Mouse (Mus musculus) macrophage (primary cell): Measurements from ENCODE around the gene Ccnl2. TPM values are rescaled to one million over a fixed set of nuclear protein-coding genes. Genes with fewer than 3 reads are reported as not detected.

ENCODE experiments used
- H3K27ac ChIP-seq: fragments of 350-480 bp; formaldehyde crosslinking; 2 replicates; pipeline ENCODE4 v1.9.0; 2021
- H3K36me3 ChIP-seq: fragments of 350-480 bp; formaldehyde crosslinking; 2 replicates; pipeline ENCODE4 v1.9.0; 2021; ENCODE audit errors: inconsistent target
- H3K4me3 ChIP-seq: fragments of 350-480 bp; formaldehyde crosslinking; 2 replicates; pipeline ENCODE4 v1.9.0; 2021; ENCODE audit errors: inconsistent target
- H3K79me2 ChIP-seq: fragments of 350-480 bp; formaldehyde crosslinking; 2 replicates; pipeline ENCODE4 v1.9.0; 2021; ENCODE audit errors: inconsistent target
- WGBS: methylation state at CpG from one replicate; pipeline ENCODE4 v1.1.7; 2026; ENCODE audit warnings: inconsistent platforms; ENCODE audit not compliant: missing documents; 5-methylcytosine and 5-hydroxymethylcytosine counted together
- polyA plus RNA-seq: library from polyadenylated mRNA; stranded (reverse); fragments of 250-400 nt; gene quantifications from 3 replicates; pipeline ENCODE4 v1.2.4, GENCODE M21; 2018; ENCODE audit warnings: inconsistent platforms
- total RNA-seq, 78 experiments: library from RNA; depleted of rRNA; stranded (reverse); fragments of 250-400 nt; gene quantifications; 1 replicate in 9 of 78; 2 replicates in 24 of 78; 3 replicates in 43 of 78; 4 replicates in 2 of 78; pipeline ENCODE4 v1.2.4; 2018; ENCODE audit warnings: inconsistent platforms in 56 of 78

Gene Ccnl2
- 100 to 1,000 TPM; 298 to 556 (median 428) TPM for total RNA-seq (2018; cell fraction: chromatin; rRNA removed)
- total RNA-seq (2018; cell fraction: cytosol; rRNA removed): 10 to 100 TPM; 16.3 to 37.2 (median 23.8) TPM
- 100 to 1,000 TPM; 165 to 620 (median 260) TPM for total RNA-seq (2018; cell fraction: nucleus; rRNA removed)
- polyA plus RNA-seq: 21.9 to 54.1 TPM (median 31.3 TPM) in 3 replicates

DNA sequence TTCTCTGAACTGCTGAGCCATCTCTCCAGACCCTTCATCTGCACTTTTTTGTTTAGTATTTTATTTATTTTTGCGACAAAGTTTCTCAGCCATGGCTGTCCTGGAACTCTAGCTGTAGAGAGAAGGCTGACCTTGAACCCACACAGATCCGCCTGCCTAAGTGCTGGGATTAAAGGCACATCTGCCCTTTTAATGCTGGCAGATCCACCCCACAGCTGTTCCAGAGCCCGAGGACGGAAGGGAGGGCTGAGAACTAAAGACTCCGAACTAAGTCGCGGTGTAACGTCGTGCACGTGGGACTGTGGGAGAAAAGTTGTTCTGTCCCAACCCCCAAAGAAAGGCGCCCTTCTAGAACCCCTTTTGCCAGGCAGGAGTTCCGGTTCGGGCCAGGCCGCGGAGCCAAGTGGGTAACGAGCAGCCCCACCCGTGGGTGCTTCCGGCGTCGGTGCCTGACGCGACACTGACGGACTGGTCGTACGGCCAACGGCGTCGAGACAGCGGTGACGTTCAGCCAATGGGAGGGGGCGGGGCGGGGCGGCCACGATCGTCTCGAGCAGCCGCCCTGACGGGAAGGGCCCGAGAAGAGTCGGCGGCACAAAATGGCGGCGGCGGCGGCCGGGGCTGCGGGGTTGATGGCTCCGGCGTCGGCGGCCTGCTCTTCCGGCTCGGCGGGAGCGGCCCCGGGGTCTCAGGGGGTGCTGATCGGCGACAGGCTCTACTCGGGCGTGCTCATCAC is at the start of gene Ccnl2:
Gene Ccnl2, plus strand, starts transcription at position 561 of the 736 bp plus-strand sequence.
- peak within 1 kb of the TSS; percentile 73 for H3K27ac ChIP-seq
- H3K79me2 ChIP-seq: peaks cover 58% of the 10 kb centered on the region
- H3K36me3 ChIP-seq: peaks cover 59% of the 10 kb centered on the region
- H3K4me3 ChIP-seq: peak within 1 kb of the TSS; percentile 93
- 2% methylated on average over 42 of the region's 60 CpGs for WGBS

DNA sequence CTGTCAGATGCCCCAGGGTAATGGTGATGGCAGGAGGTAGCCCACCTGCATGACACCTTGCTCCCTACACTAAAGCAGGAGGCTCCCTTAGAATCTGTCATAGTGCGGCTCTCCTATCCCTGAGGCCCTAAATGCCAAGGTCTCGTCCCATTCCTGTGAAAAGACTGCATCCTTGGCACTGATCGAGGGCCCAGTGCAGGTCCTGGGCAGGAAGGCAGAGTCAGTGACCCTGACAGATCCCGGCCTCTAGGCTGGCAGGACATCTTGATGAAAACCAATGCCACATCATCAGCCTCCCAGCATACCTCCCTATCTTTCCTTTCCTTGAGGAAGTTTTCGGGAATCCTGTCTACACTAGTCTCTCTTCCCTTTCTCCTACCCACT is 42.8 kb upstream of the Ccnl2 start:
- H3K4me3 ChIP-seq: peak overlapping the region; percentile 45
- 0 out of 2 replicates have a peak overlapping the region, but pooled peaks have one; percentile 36 for H3K27ac ChIP-seq
- no peaks in the 10 kb centered on the region for H3K36me3 ChIP-seq
- WGBS: 65% methylated on average over 5 of the region's 5 CpGs
- no peaks in the 10 kb centered on the region for H3K79me2 ChIP-seq

GRCm38 (mm10) chr4:155769880-155770512 is 42.3 kb upstream of the Ccnl2 start:
- WGBS: 0% methylated on average over 39 of the region's 39 CpGs
- peak overlapping the region; percentile 36 for H3K27ac ChIP-seq
- peak overlapping the region; percentile 45 for H3K4me3 ChIP-seq
- no peaks in the 10 kb centered on the region for H3K79me2 ChIP-seq
- no peaks in the 10 kb centered on the region for H3K36me3 ChIP-seq

DNA sequence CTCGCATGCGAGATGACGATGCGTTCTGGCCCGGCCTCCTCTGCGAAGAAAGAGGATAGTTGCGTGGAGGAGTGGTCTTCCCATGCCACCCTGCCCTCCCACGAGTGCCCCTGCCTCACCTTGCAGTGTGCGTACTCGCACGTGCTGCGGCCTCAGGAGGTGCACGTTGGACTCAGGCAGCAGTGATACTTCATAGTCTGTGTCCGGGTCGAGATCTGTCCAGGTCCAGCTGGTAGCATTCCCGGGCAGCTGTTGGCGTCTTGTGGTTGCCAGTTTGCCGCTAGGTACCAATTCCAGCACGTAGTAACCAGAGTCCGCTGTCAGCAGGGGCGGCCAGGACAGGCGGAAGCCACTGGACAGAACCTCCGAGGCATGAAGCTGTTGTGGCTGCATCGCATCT is 41.7 kb upstream of the Ccnl2 start:
- no peak overlapping the region for H3K27ac ChIP-seq
- no peaks in the 10 kb centered on the region for H3K36me3 ChIP-seq
- no peaks in the 10 kb centered on the region for H3K79me2 ChIP-seq
- WGBS: 81% methylated on average over 24 of the region's 24 CpGs
- H3K4me3 ChIP-seq: no peak overlapping the region

GRCm38 (mm10) chr4:155771706-155772105 is 40.6 kb upstream of the Ccnl2 start:
- Histone ChIP-seq H3K36me3 (no peaks in the 10 kb centered on the region), H3K79me2 (no peaks in the 10 kb centered on the region), H3K27ac (no peak overlapping the region), H3K4me3 (no peak overlapping the region)
- WGBS: 94% methylated on average over 2 of the region's 2 CpGs

GRCm38 (mm10) chr4:155772786-155773185 is 39.5 kb upstream of the Ccnl2 start:
- Histone ChIP-seq H3K27ac (no peak overlapping the region), H3K79me2 (no peaks in the 10 kb centered on the region), H3K4me3 (no peak overlapping the region), H3K36me3 (no peaks in the 10 kb centered on the region)
- 87% methylated on average over 13 of the region's 13 CpGs for WGBS

- no peaks in the 10 kb centered on the region for H3K36me3 ChIP-seq
- 60% methylated on average over 5 of the region's 5 CpGs for WGBS
- no peak overlapping the region for H3K4me3 ChIP-seq
- no peak overlapping the region for H3K27ac ChIP-seq
- no peaks in the 10 kb centered on the region for H3K79me2 ChIP-seq
Measured at GRCm38 (mm10) chr4:155773335-155774078, 38.8 kb upstream of the Ccnl2 start.

DNA sequence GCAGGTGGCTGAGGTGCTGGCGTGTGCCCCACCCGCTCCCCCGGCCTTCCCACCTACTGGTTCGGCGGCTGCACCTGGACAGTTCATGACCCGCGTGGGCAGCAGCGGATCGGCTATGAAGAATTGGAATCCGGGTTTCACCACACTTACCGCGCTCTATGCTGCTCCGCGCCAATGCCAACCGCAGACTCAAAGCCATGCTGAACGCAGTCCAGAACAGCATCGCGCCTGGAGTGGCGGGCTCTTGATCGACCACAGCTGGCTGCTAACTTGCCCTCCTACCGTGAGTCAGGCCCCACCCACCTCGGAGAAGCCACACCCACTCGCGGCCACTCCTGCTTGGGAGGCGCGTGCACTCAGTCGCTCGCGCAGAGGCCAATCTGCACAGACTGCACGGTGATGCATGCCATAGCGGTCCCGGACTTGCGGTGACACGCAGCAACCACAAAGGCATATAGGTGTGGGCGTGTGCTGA is 38.0 kb upstream of the Ccnl2 start, which contains the start of gene Vwa1:
Gene Vwa1, minus strand, starts transcription at position 419 of the 475 bp plus-strand sequence.
- Histone ChIP-seq H3K36me3 (no peaks in the 10 kb centered on the region), H3K79me2 (no peaks in the 10 kb centered on the region), H3K4me3 (no peak within 1 kb of the TSS), H3K27ac (no peak within 1 kb of the TSS)
- WGBS: 1% methylated on average over 35 of the region's 35 CpGs

- no peaks in the 10 kb centered on the region for H3K79me2 ChIP-seq
- no peaks in the 10 kb centered on the region for H3K36me3 ChIP-seq
- no peak overlapping the region for H3K27ac ChIP-seq
- WGBS: 23% methylated on average over 9 of the region's 9 CpGs
- no peak overlapping the region for H3K4me3 ChIP-seq
Measured at GRCm38 (mm10) chr4:155774971-155775740, 37.1 kb upstream of the Ccnl2 start.

DNA sequence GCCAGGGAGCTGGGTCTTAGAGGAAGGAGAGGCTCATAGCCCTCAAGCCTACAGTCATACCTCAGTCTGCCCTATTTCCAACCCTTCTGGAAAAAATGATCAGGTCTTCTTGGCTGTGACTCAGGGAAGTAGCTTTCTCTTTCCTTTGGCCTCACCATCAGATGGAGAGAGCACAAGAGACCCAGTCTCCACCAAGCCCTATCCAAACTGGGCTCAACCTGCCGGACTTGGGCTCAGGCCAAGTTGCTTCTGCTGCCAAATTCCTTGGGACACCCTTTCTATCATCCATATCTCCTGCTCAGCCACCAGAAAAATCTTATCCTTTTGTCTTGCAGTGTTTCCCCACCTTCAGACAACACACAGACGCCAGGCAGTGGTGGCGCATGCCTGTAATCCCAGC is 36.4 kb upstream of the Ccnl2 start:
- no peaks in the 10 kb centered on the region for H3K36me3 ChIP-seq
- H3K4me3 ChIP-seq: no peak overlapping the region
- H3K27ac ChIP-seq: no peak overlapping the region
- no peaks in the 10 kb centered on the region for H3K79me2 ChIP-seq
- 96% methylated on average over 3 of the region's 3 CpGs for WGBS

DNA sequence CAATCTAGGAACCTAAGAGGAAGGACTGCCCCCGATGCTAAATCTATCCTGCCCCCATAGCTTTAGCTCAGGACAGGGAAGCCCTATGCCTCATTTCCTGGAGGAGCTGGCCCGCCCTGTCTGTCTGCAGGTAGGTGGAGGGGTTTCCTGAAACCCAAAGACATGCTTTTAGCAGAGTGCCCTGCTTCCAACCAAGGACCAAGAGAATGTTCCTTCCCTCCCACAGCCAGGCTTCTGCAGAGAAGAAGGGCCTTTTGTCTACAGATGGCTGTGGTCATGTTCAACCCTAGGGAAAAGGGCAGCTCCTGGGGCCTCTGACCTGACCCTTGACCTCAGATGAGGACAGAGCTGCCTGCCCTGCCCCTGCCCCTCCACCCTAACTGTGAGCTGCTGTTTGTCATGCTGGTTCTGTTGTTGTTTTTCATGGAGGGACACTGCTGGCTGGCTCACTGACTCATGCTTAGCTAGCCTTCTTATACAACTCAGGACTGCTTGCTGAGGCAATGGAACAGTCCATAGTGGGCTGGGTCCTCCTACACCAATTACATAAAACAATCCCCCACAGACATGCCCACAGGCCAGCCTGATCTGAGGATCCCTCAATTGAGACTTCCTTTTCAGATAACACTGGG is 35.5 kb upstream of the Ccnl2 start:
- 58% methylated on average over 2 of the region's 2 CpGs for WGBS
- Histone ChIP-seq H3K4me3 (no peak overlapping the region), H3K79me2 (no peaks in the 10 kb centered on the region), H3K36me3 (no peaks in the 10 kb centered on the region), H3K27ac (no peak overlapping the region)

DNA sequence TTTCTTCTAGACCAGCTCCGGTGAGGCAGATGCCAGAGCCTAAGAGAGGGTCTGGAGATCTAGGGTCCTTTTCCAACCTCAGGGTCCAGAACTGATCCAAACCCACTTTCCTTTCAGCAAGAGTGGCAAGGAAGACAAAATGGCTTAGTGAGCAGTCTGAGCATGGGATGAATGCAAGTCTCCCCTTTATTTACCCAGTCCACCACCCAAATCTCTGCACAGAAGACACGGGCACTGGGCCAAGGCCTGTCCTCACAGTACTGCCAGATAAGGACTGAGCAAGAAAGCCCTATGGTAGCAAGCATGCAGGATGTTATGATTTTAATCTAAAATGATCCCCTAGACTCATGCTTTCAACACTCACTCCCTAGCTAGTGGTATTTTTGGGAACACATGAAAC is 34.5 kb upstream of the Ccnl2 start:
- 100% methylated on average over 2 of the region's 2 CpGs for WGBS
- Histone ChIP-seq H3K79me2 (no peaks in the 10 kb centered on the region), H3K36me3 (no peaks in the 10 kb centered on the region), H3K4me3 (no peak overlapping the region), H3K27ac (no peak overlapping the region)

- Histone ChIP-seq H3K27ac (no peak overlapping the region), H3K4me3 (no peak overlapping the region), H3K36me3 (no peaks in the 10 kb centered on the region), H3K79me2 (no peaks in the 10 kb centered on the region)
- 88% methylated on average over 4 of the region's 4 CpGs for WGBS
Measured at GRCm38 (mm10) chr4:155779498-155779897, 32.8 kb upstream of the Ccnl2 start.
